Mouse (Mus musculus) olfactory bulb, adult 2 months (tissue): Measurements from ENCODE around the gene Grm1.

Source experiments
- CTCF ChIP-seq: fragments of 200-500 bp; IDR thresholded peaks from 2 replicates; pipeline ENCODE4 v1.5.1; 2012; ENCODE audit warnings: low read depth, mild to moderate bottlenecking, low read length, moderate library complexity; ENCODE audit not compliant: insufficient read depth
- POLR2A ChIP-seq: fragments of 200-500 bp; IDR thresholded peaks from 2 replicates; pipeline ENCODE4 v1.6.1; 2012; ENCODE audit warnings: mild to moderate bottlenecking, low read depth, low read length, moderate library complexity; ENCODE audit not compliant: insufficient read depth

DNA sequence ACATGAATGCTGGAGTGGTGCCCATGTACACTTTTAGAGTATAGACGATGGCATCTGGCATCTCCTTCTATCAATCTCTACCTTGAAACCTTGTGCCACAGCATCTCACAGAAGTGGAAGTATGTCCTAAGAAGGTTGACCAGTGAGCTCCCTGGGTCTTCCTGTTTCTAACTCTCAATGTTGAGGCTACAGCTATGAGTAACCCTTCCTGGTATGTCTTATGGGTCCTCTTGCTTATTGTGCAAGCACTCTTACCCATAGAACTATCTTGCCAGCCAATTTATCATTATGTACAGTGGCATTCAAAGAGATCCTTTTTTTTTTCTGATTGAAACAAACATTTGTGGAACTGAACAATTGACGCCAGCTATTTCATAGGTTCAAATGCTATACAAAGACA, 340.0 kb downstream of the Grm1 start:
- TF ChIP-seq CTCF, result no peak
- TF ChIP-seq POLR2A, result no peak
